Mouse (Mus musculus): ENCODE data around the gene Nos1ap. TPM values are rescaled to one million over a fixed set of nuclear protein-coding genes. Genes with fewer than 3 reads are reported as not detected.

Gene Nos1ap
- polyA plus RNA-seq, 1 experiment = 9.4 TPM

- 31% methylated on average over 8 of the region's 8 CpGs for WGBS
- DNase-seq (ENCODE audit: low read depth, low spot score) = no peak
Measured at GRCm38 (mm10) chr1:170550649-170551440, 38.8 kb downstream of the Nos1ap start.

GRCm38 (mm10) chr1:170549059-170549458, 40.6 kb downstream of the Nos1ap start:
- DNase-seq (ENCODE audit: low read depth, low spot score) = peak; percentile 50
- WGBS = 23% methylated on average over 9 of the region's 9 CpGs

- no peak for DNase-seq (ENCODE audit: low read depth, low spot score)
- 85% methylated on average over 14 of the region's 14 CpGs for WGBS
Measured at GRCm38 (mm10) chr1:170548192-170548795, 41.4 kb downstream of the Nos1ap start.

- DNase-seq (ENCODE audit: low read depth, low spot score) = no peak
- 83% methylated on average over 4 of the region's 4 CpGs for WGBS
Measured at GRCm38 (mm10) chr1:170546297-170546696, 43.4 kb downstream of the Nos1ap start.

- whole genome bisulfite sequencing = 88% methylated on average over 6 of the region's 6 CpGs
- no peak for DNase-seq (ENCODE audit: low read depth, low spot score)
Measured at GRCm38 (mm10) chr1:170545286-170545685, 44.4 kb downstream of the Nos1ap start.

- WGBS = 84% methylated on average over 3 of the region's 3 CpGs
Measured at GRCm38 (mm10) chr1:170539507-170539906, 50.2 kb downstream of the Nos1ap start.

GRCm38 (mm10) chr1:170538481-170539061, 51.1 kb downstream of the Nos1ap start:
- no peak for DNase-seq (ENCODE audit: low read depth, low spot score)
- 81% methylated on average over 9 of the region's 9 CpGs for WGBS

More at GRCm38 (mm10) chr1:170539507-170539906, 50.2 kb downstream of the Nos1ap start:
- DNase-seq (ENCODE audit: low read depth, low spot score) = no peak

GRCm38 (mm10) chr1:170536344-170536743, 53.3 kb downstream of the Nos1ap start:
- WGBS = 89% methylated on average over 3 of the region's 3 CpGs
- DNase-seq (ENCODE audit: low read depth, low spot score) = no peak

GRCm38 (mm10) chr1:170535221-170535620, 54.4 kb downstream of the Nos1ap start:
- DNase-seq (ENCODE audit: low read depth, low spot score) = no peak
- 61% methylated on average over 2 of the region's 2 CpGs for WGBS

GRCm38 (mm10) chr1:170531286-170531685, 58.4 kb downstream of the Nos1ap start:
- WGBS = 96% methylated on average over 2 of the region's 2 CpGs
- DNase-seq (ENCODE audit: low read depth, low spot score) = no peak

- no peak for DNase-seq (ENCODE audit: low read depth, low spot score)
- 84% methylated on average over 4 of the region's 4 CpGs for WGBS
Measured at GRCm38 (mm10) chr1:170530456-170530855, 59.2 kb downstream of the Nos1ap start.

GRCm38 (mm10) chr1:170522891-170523290, 66.8 kb downstream of the Nos1ap start:
- no peak for DNase-seq (ENCODE audit: low read depth, low spot score)
- 83% methylated on average over 5 of the region's 5 CpGs for WGBS

- DNase-seq (ENCODE audit: low read depth, low spot score) = no peak
- 69% methylated on average over 6 of the region's 6 CpGs for WGBS
Measured at GRCm38 (mm10) chr1:170521520-170522205, 68.0 kb downstream of the Nos1ap start.

- no peak for DNase-seq (ENCODE audit: low read depth, low spot score)
Measured at GRCm38 (mm10) chr1:170520206-170520605, 69.5 kb downstream of the Nos1ap start.

GRCm38 (mm10) chr1:170519631-170520030, 70.0 kb downstream of the Nos1ap start:
- 94% methylated on average over 7 of the region's 7 CpGs for WGBS
- DNase-seq (ENCODE audit: low read depth, low spot score) = no peak

More at GRCm38 (mm10) chr1:170520206-170520605, 69.5 kb downstream of the Nos1ap start:
- WGBS = 93% methylated on average over 4 of the region's 4 CpGs

- WGBS = 87% methylated on average over 6 of the region's 6 CpGs
- no peak for DNase-seq (ENCODE audit: low read depth, low spot score)
Measured at GRCm38 (mm10) chr1:170516182-170516581, 73.5 kb downstream of the Nos1ap start.

GRCm38 (mm10) chr1:170515455-170515854, 74.2 kb downstream of the Nos1ap start:
- DNase-seq (ENCODE audit: low read depth, low spot score) = peak; percentile 19
- WGBS = 26% methylated on average over 1 of the region's 1 CpGs

GRCm38 (mm10) chr1:170514226-170514625, 75.4 kb downstream of the Nos1ap start:
- 91% methylated on average over 12 of the region's 12 CpGs for WGBS
- DNase-seq (ENCODE audit: low read depth, low spot score) = no peak

GRCm38 (mm10) chr1:170512429-170513097, 77.1 kb downstream of the Nos1ap start:
- no peak for DNase-seq (ENCODE audit: low read depth, low spot score)
- WGBS = 84% methylated on average over 3 of the region's 3 CpGs

All from large intestine, adult 2 months (tissue).